Mouse (Mus musculus) heart, postnatal 0 days (tissue): Measurements from ENCODE around the gene Nfatc2ip.

Source experiments
- CTCF ChIP-seq: IDR thresholded peaks from 2 replicates; pipeline ENCODE4 v1.5.1; 2016; ENCODE audit warnings: antibody characterized with exemption, control low read depth, low read depth
- EP300 ChIP-seq: IDR thresholded peaks from 2 replicates; pipeline ENCODE4 v1.6.1; 2016; ENCODE audit warnings: antibody characterized with exemption, low read depth

DNA sequence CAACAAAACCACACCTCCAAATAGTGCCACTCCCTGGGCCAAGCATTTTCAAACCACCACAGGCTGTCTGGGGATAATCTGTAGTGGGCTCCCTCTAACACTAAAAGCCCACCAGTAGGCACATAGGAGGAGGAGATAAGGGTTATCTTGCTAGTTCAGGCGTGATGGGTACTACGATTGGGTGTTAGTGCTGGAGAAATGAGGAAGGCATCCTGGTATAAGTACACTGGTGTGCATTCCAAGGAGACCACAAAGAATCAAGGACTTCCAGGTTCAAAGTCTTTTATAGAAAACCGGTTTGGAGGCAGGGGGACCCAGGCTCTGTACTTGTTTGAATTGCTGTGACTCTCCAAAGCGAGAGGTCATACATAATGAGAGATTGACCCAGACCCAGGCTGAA is 31.6 kb upstream of the Nfatc2ip start:
- TF ChIP-seq CTCF (no peak), EP300 (no peak)
